Mouse (Mus musculus) hindbrain, embryonic 11.5 days (tissue): ENCODE results near the gene Klk13. TPM values are rescaled to one million over a fixed set of nuclear protein-coding genes. Genes with fewer than 3 reads are reported as not detected.
"Not testable (repeated sequence)": the region's sequence is repeated elsewhere in the genome, so short reads cannot be mapped to it uniquely, and the experiment has no call there.

Experiments
- ATAC-seq: fragments of 200-750 bp; cut with Nextera tagmentation; 2 replicates; pipeline ENCODE4 v1.8.0; 2017; ENCODE audit warnings: mild to moderate bottlenecking, moderate TSS enrichment, moderate library complexity; ENCODE audit not compliant: low FRiP score
- DNase-seq: peaks from one replicate; pipeline ENCODE4 v3.0.0-alpha.2; 2015; ENCODE audit warnings: low spot score
- H3K27ac ChIP-seq: fragments of 300-500 bp; sonication (generic); 2 replicates; pipeline ENCODE4 v1.5.1; 2014; ENCODE audit warnings: mild to moderate bottlenecking, low read depth, low read length
- H3K27me3 ChIP-seq: fragments of 300-500 bp; sonication (generic); 2 replicates; pipeline ENCODE4 v1.6.1; 2014; ENCODE audit warnings: mild to moderate bottlenecking, low read length, moderate library complexity, mixed read lengths; ENCODE audit not compliant: control insufficient read depth, insufficient read depth
- H3K36me3 ChIP-seq: fragments of 300-500 bp; sonication (generic); 2 replicates; pipeline ENCODE4 v1.6.1; 2014; ENCODE audit warnings: mild to moderate bottlenecking, low read length, moderate library complexity, mixed read lengths; ENCODE audit not compliant: control insufficient read depth, insufficient read depth
- H3K4me1 ChIP-seq: fragments of 300-500 bp; sonication (generic); replicated peaks from 2 replicates; pipeline ENCODE4 v1.6.1; 2014; ENCODE audit warnings: low read length, mixed read lengths; ENCODE audit not compliant: control insufficient read depth, insufficient read depth
- H3K4me2 ChIP-seq: fragments of 300-500 bp; sonication (generic); replicated peaks from 2 replicates; pipeline ENCODE4 v1.6.1; 2014; ENCODE audit warnings: mild to moderate bottlenecking, low read depth, low read length
- H3K4me3 ChIP-seq: fragments of 300-500 bp; sonication (generic); 2 replicates; pipeline ENCODE4 v1.5.1; 2014; ENCODE audit warnings: low read depth, low read length
- H3K9ac ChIP-seq: fragments of 300-500 bp; sonication (generic); 2 replicates; pipeline ENCODE4 v1.6.1; 2014; ENCODE audit warnings: low read depth, low read length
- H3K9me3 ChIP-seq: fragments of 300-500 bp; sonication (generic); 2 replicates; pipeline ENCODE4 v1.6.1; 2016; ENCODE audit warnings: low read length; ENCODE audit not compliant: control insufficient read depth
- WGBS: fragments of 180-500 bp; shearing (Covaris S2); extraction: QIAGEN DNeasy Blood & Tissue Kit; methylation state at CpG from one replicate; pipeline ENCODE4 v1.1.7; 2014; 5-methylcytosine and 5-hydroxymethylcytosine counted together
- polyA plus RNA-seq: library from polyadenylated mRNA; unstranded; fragments of >200 nt; fragmentation: Nextera tagmentation; extraction: Ambion mirVana; gene quantifications from 2 replicates; pipeline ENCODE4 v1.2.1, GENCODE M21; 2014

Gene Klk13
- 0.13 TPM in 1 of 2 replicates, not detected in the other for polyA plus RNA-seq

GRCm38 (mm10) chr7:43712267-43712666, at the start of gene Klk13:
Gene Klk13, plus strand, starts transcription at chr7:43712567.
- H3K27ac ChIP-seq, result no peak within 1 kb of the TSS

DNA sequence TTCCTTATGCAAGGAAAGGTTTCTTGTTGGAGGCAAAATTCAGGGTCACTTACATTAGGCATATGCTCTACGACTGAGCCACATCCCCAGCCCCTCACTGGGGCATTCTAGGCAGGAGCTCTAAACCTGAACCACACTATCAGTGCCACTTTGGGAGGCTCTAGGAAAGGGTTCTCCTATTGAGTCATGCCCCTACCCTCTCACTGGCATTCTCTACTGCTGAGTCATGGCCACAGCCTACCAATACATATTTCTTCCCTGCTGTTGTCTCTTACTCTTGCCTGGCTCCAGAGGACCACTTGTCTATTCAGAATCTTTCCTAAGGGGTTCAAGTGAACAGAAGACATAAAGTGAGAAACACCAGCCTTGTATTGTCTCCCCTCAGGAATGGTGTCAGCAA, 49.6 kb upstream of the Klk13 start:
- Histone ChIP-seq H3K27me3 (no peaks in the 10 kb centered on the region), H3K9ac (no peak overlapping the region), H3K4me2 (no peak overlapping the region), H3K9me3 (no peaks in the 10 kb centered on the region), H3K27ac (no peak overlapping the region), H3K4me3 (no peak overlapping the region), H3K36me3 (no peaks in the 10 kb centered on the region), H3K4me1 (no peaks in the 10 kb centered on the region)
- no peak for DNase-seq
- ATAC-seq, result no peak
- WGBS, result 100% methylated on average over 1 of the region's 1 CpGs

More at GRCm38 (mm10) chr7:43712267-43712666, at the start of gene Klk13:
- no peaks in the 10 kb centered on the region for H3K9me3 ChIP-seq
- H3K27me3 ChIP-seq, result no peaks in the 10 kb centered on the region; the same call in 1 of the 2 replicates
- WGBS, result 63% methylated on average over 4 of the region's 4 CpGs
- DNase-seq, result no peak
- no peak for ATAC-seq
- no peak within 1 kb of the TSS for H3K9ac ChIP-seq
- H3K4me2 ChIP-seq, result peak within 1 kb of the TSS; percentile 21; the same call in 1 of the 2 replicates
- no peaks in the 10 kb centered on the region; the same call in 1 of the 2 replicates for H3K4me1 ChIP-seq
- no peaks in the 10 kb centered on the region for H3K36me3 ChIP-seq
- no peak within 1 kb of the TSS for H3K4me3 ChIP-seq

GRCm38 (mm10) chr7:43667221-43667620, 45.1 kb upstream of the Klk13 start:
- not testable (repeated sequence) for H3K27me3 ChIP-seq, H3K9me3 ChIP-seq, H3K4me2 ChIP-seq, H3K27ac ChIP-seq, H3K9ac ChIP-seq, H3K4me1 ChIP-seq, ATAC-seq, H3K4me3 ChIP-seq, DNase-seq, H3K36me3 ChIP-seq
- WGBS, result 87% methylated on average over 4 of the region's 4 CpGs

DNA sequence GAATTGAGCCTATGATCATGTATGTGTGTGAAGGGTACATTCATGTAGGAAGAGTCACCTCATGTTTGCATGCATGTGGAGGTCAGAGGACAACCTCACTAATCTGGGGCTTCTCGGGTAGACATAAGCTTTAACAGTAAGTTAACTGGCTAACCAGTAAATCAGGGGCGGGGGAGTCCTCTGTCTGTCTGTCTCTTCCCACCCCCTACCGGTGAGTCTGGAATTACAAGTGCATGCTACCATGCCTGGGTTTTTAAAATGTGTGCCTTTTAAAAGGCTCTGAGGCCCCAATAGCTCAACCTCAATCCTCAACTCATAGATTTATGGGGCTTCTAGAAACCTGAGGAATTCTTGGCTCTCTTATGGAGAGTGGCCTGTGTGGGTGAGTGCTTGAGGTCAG, 43.8 kb upstream of the Klk13 start:
- peak; percentile 42 for DNase-seq
- H3K4me3 ChIP-seq, result no peak overlapping the region
- H3K4me1 ChIP-seq, result peaks cover 2% of the 10 kb centered on the region; the same call in 1 of the 2 replicates
- no peak overlapping the region for H3K27ac ChIP-seq
- WGBS, result 24% methylated on average over 3 of the region's 3 CpGs
- no peaks in the 10 kb centered on the region for H3K27me3 ChIP-seq
- ATAC-seq, result no peak
- no peaks in the 10 kb centered on the region for H3K36me3 ChIP-seq
- no peak overlapping the region for H3K9ac ChIP-seq
- no peak overlapping the region for H3K4me2 ChIP-seq
- no peaks in the 10 kb centered on the region for H3K9me3 ChIP-seq

DNA sequence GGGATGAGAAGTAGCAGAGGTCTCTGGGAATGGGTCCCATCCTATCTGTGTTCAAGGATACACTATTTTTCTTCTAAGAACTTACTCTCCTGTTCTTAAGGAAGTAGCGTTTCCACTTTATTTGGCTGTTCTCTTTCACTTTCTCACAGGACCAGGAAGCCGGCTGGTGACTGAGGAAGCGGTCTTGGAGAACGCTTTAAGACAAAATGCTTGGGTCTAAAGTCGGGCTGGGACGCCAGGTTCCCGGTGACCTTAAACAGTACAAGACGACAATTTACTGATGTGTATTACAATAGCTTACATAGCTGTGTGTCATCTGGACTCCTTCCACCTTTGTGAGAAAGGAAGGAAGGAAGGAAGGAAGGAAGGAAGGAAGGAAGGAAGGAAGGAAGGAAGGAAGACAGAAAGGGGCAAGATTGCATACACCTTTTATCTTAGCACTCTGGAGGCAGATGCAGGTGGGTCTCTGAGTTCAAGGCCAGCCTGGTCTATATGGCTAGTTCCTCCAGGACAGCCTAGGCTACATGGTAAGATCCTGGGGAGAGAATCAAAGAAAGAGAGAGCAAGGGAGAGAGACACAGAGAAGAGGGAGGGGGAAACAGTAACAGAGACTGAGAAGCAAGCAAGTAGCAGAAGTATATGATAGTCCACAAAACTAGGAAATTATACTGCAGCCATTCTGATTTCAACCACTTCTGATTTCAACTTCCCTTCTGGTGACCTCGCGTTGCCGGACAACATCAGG, 41.1 kb upstream of the Klk13 start:
- Histone ChIP-seq H3K27me3 (no peaks in the 10 kb centered on the region), H3K27ac (no peak overlapping the region), H3K36me3 (peaks cover 7% of the 10 kb centered on the region; the same call in 1 of the 2 replicates), H3K4me2 (peak overlapping the region; percentile 46), H3K9me3 (no peaks in the 10 kb centered on the region), H3K4me3 (peak overlapping the region; percentile 47), H3K9ac (peak overlapping the region; percentile 4), H3K4me1 (peaks cover 2% of the 10 kb centered on the region; the same call in 1 of the 2 replicates)
- ATAC-seq, result peak; percentile 60
- WGBS, result 69% methylated on average over 11 of the region's 11 CpGs
- no peak for DNase-seq

- H3K36me3 ChIP-seq, result peaks cover 14% of the 10 kb centered on the region
- H3K9me3 ChIP-seq, result no peaks in the 10 kb centered on the region
- under 1% methylated on average over 26 of the region's 26 CpGs for WGBS
- ATAC-seq (peak; percentile 94), DNase-seq (peak; percentile 89)
- peaks cover 2% of the 10 kb centered on the region; the same call in 1 of the 2 replicates for H3K4me1 ChIP-seq
- no peaks in the 10 kb centered on the region for H3K27me3 ChIP-seq
- H3K4me2 ChIP-seq, result peak within 1 kb of the TSS; percentile 46
- H3K4me3 ChIP-seq, result peak within 1 kb of the TSS; percentile 47
- H3K27ac ChIP-seq, result no peak within 1 kb of the TSS
- H3K9ac ChIP-seq, result peak within 1 kb of the TSS; percentile 46
These were observed 40.4 kb upstream of the Klk13 start, which contains the start of gene Ctu1 for GRCm38 (mm10) chr7:43671809-43672580. Gene Ctu1, plus strand, starts transcription at chr7:43672016.

DNA sequence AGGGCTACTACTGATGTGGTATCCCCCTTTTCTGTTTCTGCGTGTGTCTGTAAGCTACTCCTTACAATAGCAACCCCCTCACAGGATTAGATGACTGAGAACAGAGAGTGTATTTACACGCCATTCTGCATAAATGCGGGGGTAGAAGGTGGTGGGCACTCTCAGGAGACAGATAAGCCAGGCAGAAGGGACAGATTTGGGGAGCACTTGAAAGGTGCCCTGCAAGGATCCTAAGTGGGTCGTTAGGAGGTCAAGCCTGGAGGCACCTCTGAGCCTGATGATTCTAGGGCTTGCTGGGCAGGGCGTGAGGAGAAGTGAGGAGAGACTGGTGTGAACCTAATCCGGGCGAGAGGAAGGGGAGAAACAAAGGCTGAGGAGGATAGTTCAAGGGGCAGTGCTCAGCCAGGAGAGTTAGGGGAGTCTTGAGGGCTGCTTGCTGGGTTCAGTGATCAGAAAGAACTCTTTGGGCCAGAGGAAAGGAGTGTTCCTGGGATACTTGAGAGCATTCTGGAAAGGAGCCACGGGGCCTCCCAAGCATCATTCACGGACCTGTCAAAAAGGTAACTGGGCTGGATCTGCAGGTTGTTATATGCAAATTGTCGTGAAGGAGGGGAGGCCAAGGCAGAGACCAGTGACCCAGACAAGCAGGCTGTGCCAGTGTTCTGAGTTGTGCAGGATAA, 39.6 kb upstream of the Klk13 start:
- peak; percentile 34 for DNase-seq
- no peak; the same call in 1 of the 2 replicates for ATAC-seq

GRCm38 (mm10) chr7:43675091-43675490, 37.3 kb upstream of the Klk13 start:
- no peak overlapping the region for H3K27ac ChIP-seq
- peaks cover 2% of the 10 kb centered on the region; the same call in 1 of the 2 replicates for H3K4me1 ChIP-seq
- 92% methylated on average over 31 of the region's 32 CpGs for WGBS
- ATAC-seq, result no peak
- H3K9me3 ChIP-seq, result no peaks in the 10 kb centered on the region
- peaks cover 22% of the 10 kb centered on the region for H3K36me3 ChIP-seq
- no peak overlapping the region for H3K4me2 ChIP-seq
- DNase-seq, result no peak
- no peaks in the 10 kb centered on the region for H3K27me3 ChIP-seq
- no peak overlapping the region for H3K9ac ChIP-seq
- H3K4me3 ChIP-seq, result no peak overlapping the region

More for the DNA sequence above, 39.6 kb upstream of the Klk13 start:
- peak overlapping the region; percentile 46 for H3K4me2 ChIP-seq
- H3K9me3 ChIP-seq, result no peaks in the 10 kb centered on the region
- peaks cover 20% of the 10 kb centered on the region for H3K36me3 ChIP-seq
- WGBS, result 19% methylated on average over 10 of the region's 10 CpGs
- H3K27ac ChIP-seq, result no peak overlapping the region
- peaks cover 2% of the 10 kb centered on the region; the same call in 1 of the 2 replicates for H3K4me1 ChIP-seq
- no peaks in the 10 kb centered on the region for H3K27me3 ChIP-seq
- H3K4me3 ChIP-seq, result peak overlapping the region; percentile 47
- peak overlapping the region; percentile 46 for H3K9ac ChIP-seq
